9 mouse cellular contexts compared by ENCODE assay signal in the genomic region with DNA sequence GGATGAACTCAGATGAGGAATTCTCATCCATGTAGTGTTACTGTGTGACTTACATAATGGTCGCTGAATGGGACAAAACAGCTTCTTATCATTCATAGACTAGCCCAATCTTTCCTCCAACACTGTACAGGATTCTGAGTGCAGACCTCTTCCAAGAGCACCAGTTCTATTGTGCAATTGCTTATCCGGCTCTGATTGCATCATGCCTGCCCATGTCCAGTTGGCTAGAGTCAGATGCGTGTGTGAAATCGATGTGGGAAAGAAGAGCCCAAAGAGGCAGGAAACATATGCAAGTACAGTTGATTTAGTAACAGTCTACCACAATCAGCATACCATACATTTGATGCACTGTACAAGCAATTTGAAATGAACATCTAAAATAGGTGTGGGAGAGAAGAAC.
A peak's percentile ranks its signal among the peaks of the same experiment; 100 is the strongest.
DNase-seq lines count a peak whose midpoint lies in the region; ATAC-seq lines count a peak whose summit lies in the region.
"Had no signal": no experiment of that assay in that cellular context is flagged by ENCODE, and none has a peak within 500 bp of the region (broad histone marks: within the 10 kb centered on the region; RNA-seq: fewer than 3 reads in every experiment).

No protein-coding gene starts in this region.

- H3K36me3 ChIP-seq in lung, embryonic 16.5 days (ENCODE audit: control insufficient read depth, insufficient read depth, low read length): no peaks in the 10 kb centered on the region
- H3K36me3 ChIP-seq in midbrain, embryonic 11.5 days (ENCODE audit: control insufficient read depth, insufficient read depth, low read length): no peaks in the 10 kb centered on the region
- H3K36me3 ChIP-seq: intestine, embryonic 15.5 days had no signal

- H3K4me2 ChIP-seq in lung, embryonic 16.5 days (ENCODE audit: low read depth, low read length): no peak overlapping the region
- H3K4me2 ChIP-seq in midbrain, embryonic 11.5 days: no peak overlapping the region
- H3K4me2 ChIP-seq: intestine, embryonic 15.5 days had no signal

- ATAC-seq in lung, embryonic 16.5 days (ENCODE audit: low read depth): peak; percentile 80
- ATAC-seq in midbrain, embryonic 11.5 days (ENCODE audit: low FRiP score): no peak
- ATAC-seq: intestine, embryonic 15.5 days had no signal

- H3K4me1 ChIP-seq in lung, embryonic 16.5 days (replicated peaks; ENCODE audit: control insufficient read depth, insufficient read depth, low read length): no peaks in the 10 kb centered on the region
- no peaks in the 10 kb centered on the region for H3K4me1 ChIP-seq in midbrain, embryonic 11.5 days (ENCODE audit: control insufficient read depth, insufficient read depth, low read length)

- H3K27me3 ChIP-seq in lung, embryonic 16.5 days (ENCODE audit: control insufficient read depth, insufficient read depth, low read depth, low read length): no peaks in the 10 kb centered on the region
- no peaks in the 10 kb centered on the region for H3K27me3 ChIP-seq in midbrain, embryonic 11.5 days (ENCODE audit: control insufficient read depth, insufficient read depth, low read length)
- H3K27me3 ChIP-seq: intestine, embryonic 15.5 days had no signal

- 55% methylated on average over 4 of the region's 4 CpGs for WGBS in lung, embryonic 16.5 days
- 93% methylated on average over 4 of the region's 4 CpGs for WGBS in midbrain, embryonic 11.5 days

- H3K4me3 ChIP-seq in lung, embryonic 16.5 days (ENCODE audit: low read length): no peak overlapping the region
- H3K4me3 ChIP-seq in midbrain, embryonic 11.5 days (ENCODE audit: low read depth, low read length): no peak overlapping the region
- H3K4me3 ChIP-seq: intestine, embryonic 15.5 days had no signal

- intact Hi-C loops in heart, postnatal 25 days (cut with DNase I): no loop called here

- H3K9ac ChIP-seq in lung, embryonic 16.5 days (ENCODE audit: low read length): no peak overlapping the region
- H3K9ac ChIP-seq in midbrain, embryonic 11.5 days (ENCODE audit: low read length): no peak overlapping the region
- H3K9ac ChIP-seq: intestine, embryonic 15.5 days had no signal

- no peaks in the 10 kb centered on the region for H3K9me3 ChIP-seq in lung, embryonic 16.5 days (ENCODE audit: control insufficient read depth, low read length)
- no peaks in the 10 kb centered on the region for H3K9me3 ChIP-seq in midbrain, embryonic 11.5 days (ENCODE audit: control insufficient read depth, low read length)
- H3K9me3 ChIP-seq: intestine, embryonic 15.5 days had no signal

- DNase-seq in 3134 (ENCODE audit: extremely low read depth, insufficient read length, low spot score) (peak; percentile 59), 3T3-L1 (ENCODE audit: low read depth, low spot score) (peak; percentile 80)
- DNase-seq in heart, postnatal 25 days (ENCODE audit: low spot score): peak; percentile 43
- DNase-seq in cerebellum, postnatal 4 days (ENCODE audit: low spot score in 2 of 2): no peak
- no peak for DNase-seq in cerebellum, postnatal 10 days
- no peak for DNase-seq in midbrain, embryonic 11.5 days (ENCODE audit: low spot score, missing footprints)
- DNase-seq: cerebellum, adult 2 months had no signal

- H3K27ac ChIP-seq in lung, embryonic 16.5 days (ENCODE audit: low read length): no peak overlapping the region
- H3K27ac ChIP-seq in midbrain, embryonic 11.5 days (ENCODE audit: low read depth, low read length): no peak overlapping the region
- H3K27ac ChIP-seq: intestine, embryonic 15.5 days had no signal

Comparison
In these comparisons a context has a peak if more than half of its experiments do, and no peak if none do; other contexts are left out.
1. DNase-seq: peak in 3134 (single experiment), 3T3-L1 (single experiment) and heart, postnatal 25 days (single experiment); none in cerebellum, postnatal 4 days (0 of 2), cerebellum, postnatal 10 days (0 of 2) and midbrain, embryonic 11.5 days (single experiment).